Mouse (Mus musculus) ES-Bruce4 (cell line): ENCODE measurements around the gene Zfp61. TPM values are rescaled to one million over a fixed set of nuclear protein-coding genes. Genes with fewer than 3 reads are reported as not detected.
A peak's percentile ranks its signal among the peaks of the same experiment; 100 is the strongest.

Source experiments
- H3K27ac ChIP-seq: 2 replicates; pipeline ENCODE4 v1.5.1; 2012; ENCODE audit warnings: low read length, inconsistent platforms; ENCODE audit not compliant: insufficient read depth
- H3K27me3 ChIP-seq: 2 replicates; pipeline ENCODE4 v1.6.1; 2012; ENCODE audit warnings: mild to moderate bottlenecking, low read length, inconsistent platforms; ENCODE audit not compliant: control insufficient read depth, poor library complexity, insufficient read depth, severe bottlenecking
- H3K36me3 ChIP-seq: 2 replicates; pipeline ENCODE4 v1.6.1; 2012; ENCODE audit warnings: inconsistent platforms, mild to moderate bottlenecking, low read length, moderate library complexity; ENCODE audit not compliant: control insufficient read depth, poor library complexity, insufficient read depth, severe bottlenecking
- H3K4me1 ChIP-seq: one replicate; pipeline ENCODE4 v1.8.1; 2011; ENCODE audit warnings: low read length; ENCODE audit not compliant: control insufficient read depth, insufficient read depth
- H3K4me3 ChIP-seq: 2 replicates; pipeline ENCODE4 v1.5.1; 2011; ENCODE audit warnings: low read depth, mild to moderate bottlenecking, low read length
- H3K9ac ChIP-seq: 2 replicates; pipeline ENCODE4 v1.6.1; 2012; ENCODE audit warnings: low read depth, mild to moderate bottlenecking, inconsistent platforms; ENCODE audit not compliant: poor library complexity, severe bottlenecking
- H3K9me3 ChIP-seq: replicated peaks from 2 replicates; pipeline ENCODE4 v1.6.1; 2012; ENCODE audit warnings: mild to moderate bottlenecking, low read length, inconsistent platforms; ENCODE audit not compliant: control insufficient read depth, poor library complexity, insufficient read depth, severe bottlenecking
- CTCF ChIP-seq: IDR thresholded peaks from one replicate; pipeline ENCODE4 v1.8.1; 2011; ENCODE audit warnings: low read depth, low read length
- EP300 ChIP-seq: IDR thresholded peaks from 2 replicates; pipeline ENCODE4 v1.6.1; 2011; ENCODE audit warnings: low read depth, low read length; ENCODE audit not compliant: insufficient read depth
- POLR2A ChIP-seq: IDR thresholded peaks from one replicate; pipeline ENCODE4 v1.8.1; 2011; ENCODE audit warnings: low read length; ENCODE audit not compliant: insufficient read depth
- polyA plus RNA-seq: library from polyadenylated mRNA; stranded (reverse); fragments of >200 nt; gene quantifications from 2 replicates; pipeline ENCODE4 v1.2.4, GENCODE M21; 2011; ENCODE audit warnings: low read depth; ENCODE audit not compliant: missing spikeins, insufficient read depth, insufficient read length

Zfp61 gene
- polyA plus RNA-seq, result 5.6 and 9.0 TPM in 2 replicates

- no peak for TF ChIP-seq CTCF
- TF ChIP-seq POLR2A, result no peak
- TF ChIP-seq EP300, result no peak
- Histone ChIP-seq H3K9me3 (no peaks in the 10 kb centered on the region; the same call in 1 of the 2 replicates), H3K36me3 (peaks cover 5% of the 10 kb centered on the region), H3K9ac (peak within 1 kb of the TSS; percentile 90), H3K4me3 (no peak within 1 kb of the TSS), H3K4me1 (no peaks in the 10 kb centered on the region), H3K27ac (no peak within 1 kb of the TSS), H3K27me3 (no peaks in the 10 kb centered on the region)
Measured at GRCm38 (mm10) chr7:24300771-24301282, at the start of gene Zfp61. Zfp61 (minus strand) TSS chr7:24301232.

DNA sequence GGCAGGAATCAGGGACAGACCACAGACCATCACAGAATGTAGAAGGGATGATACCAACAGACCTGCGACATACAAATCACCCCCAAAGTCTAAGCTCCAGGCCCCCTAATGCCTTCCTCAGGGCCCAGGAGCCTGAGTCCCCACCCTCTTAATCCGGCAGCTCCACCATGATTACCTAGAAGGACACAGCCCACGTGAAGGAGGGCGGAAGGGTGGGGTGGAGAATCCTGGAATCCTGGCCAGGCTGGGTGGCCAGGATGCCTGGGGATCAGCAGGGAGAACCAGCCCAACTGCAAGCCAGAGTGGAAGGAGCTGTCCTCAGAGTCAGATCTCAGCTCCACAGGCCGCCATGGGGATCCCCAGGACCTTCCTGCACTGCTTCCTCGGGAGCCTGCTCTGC lies 47.9 kb upstream of the Zfp61 start, which contains the start of gene Lypd5:
Lypd5 (plus strand) TSS at position 301 of the 400 bp plus-strand sequence.
- no peak for TF ChIP-seq CTCF
- TF ChIP-seq POLR2A, result no peak
- no peak for TF ChIP-seq EP300
- H3K36me3 ChIP-seq, result no peaks in the 10 kb centered on the region
- no peak within 1 kb of the TSS for H3K4me3 ChIP-seq
- no peaks in the 10 kb centered on the region for H3K9me3 ChIP-seq
- no peaks in the 10 kb centered on the region for H3K4me1 ChIP-seq
- no peak within 1 kb of the TSS for H3K27ac ChIP-seq
- H3K9ac ChIP-seq, result no peak within 1 kb of the TSS
- H3K27me3 ChIP-seq, result no peaks in the 10 kb centered on the region

DNA sequence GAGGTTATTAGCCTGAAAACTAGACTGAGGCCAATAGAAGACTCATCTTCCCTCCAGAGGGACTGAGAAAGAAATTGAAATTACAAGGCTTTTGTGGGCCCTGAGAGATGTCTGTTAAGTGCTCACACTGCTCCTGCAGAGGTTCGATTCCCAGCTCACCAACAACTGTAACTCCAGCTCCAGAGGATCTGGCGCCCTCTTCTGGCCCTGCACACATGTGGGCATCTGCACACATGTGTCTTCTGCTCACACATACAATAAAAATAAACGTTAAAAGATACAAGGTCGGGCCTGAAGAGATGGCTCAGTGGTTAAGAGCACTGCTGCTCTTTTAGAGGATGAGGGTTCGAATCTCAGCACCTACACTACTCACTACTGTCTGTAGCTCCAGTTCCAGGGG lies 45.4 kb upstream of the Zfp61 start:
- no peaks in the 10 kb centered on the region for H3K36me3 ChIP-seq
- no peak for TF ChIP-seq POLR2A
- TF ChIP-seq CTCF, result peak; percentile 65
- no peak for TF ChIP-seq EP300
- no peaks in the 10 kb centered on the region for H3K4me1 ChIP-seq
- no peak overlapping the region for H3K4me3 ChIP-seq
- H3K27me3 ChIP-seq, result no peaks in the 10 kb centered on the region
- H3K9ac ChIP-seq, result no peak overlapping the region
- H3K27ac ChIP-seq, result no peak overlapping the region
- no peaks in the 10 kb centered on the region for H3K9me3 ChIP-seq

GRCm38 (mm10) chr7:24343701-24344272 lies 42.8 kb upstream of the Zfp61 start:
- H3K4me3 ChIP-seq, result no peak overlapping the region
- no peaks in the 10 kb centered on the region for H3K9me3 ChIP-seq
- no peaks in the 10 kb centered on the region for H3K4me1 ChIP-seq
- H3K9ac ChIP-seq, result no peak overlapping the region
- no peaks in the 10 kb centered on the region for H3K36me3 ChIP-seq
- H3K27me3 ChIP-seq, result no peaks in the 10 kb centered on the region
- no peak for TF ChIP-seq POLR2A
- TF ChIP-seq CTCF, result no peak
- TF ChIP-seq EP300, result no peak
- H3K27ac ChIP-seq, result no peak overlapping the region

- no peak overlapping the region for H3K9ac ChIP-seq
- H3K9me3 ChIP-seq, result no peaks in the 10 kb centered on the region
- TF ChIP-seq POLR2A (no peak), EP300 (no peak), CTCF (no peak)
- H3K4me1 ChIP-seq, result no peaks in the 10 kb centered on the region
- no peaks in the 10 kb centered on the region for H3K36me3 ChIP-seq
- 0 out of 2 replicates have a peak, but pooled peaks cover 2% of the 10 kb centered on the region for H3K27me3 ChIP-seq
- H3K27ac ChIP-seq, result no peak overlapping the region
- H3K4me3 ChIP-seq, result no peak overlapping the region
Measured at GRCm38 (mm10) chr7:24338241-24338640, 37.2 kb upstream of the Zfp61 start.

DNA sequence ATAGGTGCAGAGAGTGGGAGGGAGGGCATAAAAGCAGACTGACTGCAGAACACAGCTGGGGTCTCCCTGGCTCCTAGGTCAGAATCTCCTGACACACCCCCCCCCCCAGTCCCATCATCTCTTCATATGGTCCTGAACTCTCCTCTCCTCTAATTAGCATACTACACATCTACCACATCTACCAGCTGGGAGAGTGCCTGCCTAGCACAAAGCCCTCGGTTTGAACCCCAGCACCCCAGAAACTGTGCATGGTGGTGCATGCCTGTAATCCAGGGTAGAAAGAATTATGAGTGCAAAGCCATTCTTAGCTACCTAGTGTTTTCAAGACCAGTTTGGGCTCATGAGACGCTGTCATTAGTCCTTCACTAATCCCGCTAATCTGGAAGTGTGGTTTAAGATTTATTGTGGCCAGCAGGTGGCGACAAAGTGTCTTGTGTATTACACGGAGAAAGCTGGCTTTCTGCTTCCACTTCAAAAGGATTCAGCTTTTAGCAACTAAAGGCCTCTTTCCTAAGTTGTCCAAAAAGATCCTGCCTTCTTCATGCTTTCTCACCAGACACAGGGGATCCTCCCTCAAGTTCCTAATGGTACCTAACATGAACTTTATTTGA lies 34.8 kb upstream of the Zfp61 start:
- no peak overlapping the region for H3K27ac ChIP-seq
- H3K27me3 ChIP-seq, result 0 out of 2 replicates have a peak, but pooled peaks cover 2% of the 10 kb centered on the region
- H3K4me3 ChIP-seq, result no peak overlapping the region
- no peak overlapping the region for H3K9ac ChIP-seq
- no peaks in the 10 kb centered on the region for H3K9me3 ChIP-seq
- TF ChIP-seq EP300 (no peak), CTCF (no peak), POLR2A (no peak)
- no peaks in the 10 kb centered on the region for H3K4me1 ChIP-seq
- no peaks in the 10 kb centered on the region for H3K36me3 ChIP-seq
